In genomic region chr10:82795071-82795731, GRCm38 (mm10) we compare ENCODE assay signal across 8 mouse cellular contexts. TPM values are rescaled to one million over a fixed set of nuclear protein-coding genes. Genes with fewer than 3 reads are reported as not detected.
DNase-seq lines count a peak whose midpoint lies in the region; ATAC-seq and TF ChIP-seq lines count a peak whose summit lies in the region.

No protein-coding gene starts in this region.

- no peak overlapping the region for H3K4me3 ChIP-seq in embryonic fibroblast, embryonic 13.5 days (ENCODE audit: insufficient read depth, low read length)
- peak overlapping the region; percentile 33 for H3K4me3 ChIP-seq in heart, embryonic 10.5 days
- 0 out of 2 replicates have a peak overlapping the region, but pooled peaks have one; percentile 1 for H3K4me3 ChIP-seq in kidney, embryonic 16.5 days (ENCODE audit: low read length)
- H3K4me3 ChIP-seq in limb, embryonic 14.5 days (replicated peaks; ENCODE audit: low read length), result no peak overlapping the region
- no peak overlapping the region for H3K4me3 ChIP-seq in midbrain, postnatal 0 days (ENCODE audit: low read depth, low read length)

- no peaks in the 10 kb centered on the region for H3K27me3 ChIP-seq in heart, embryonic 10.5 days (ENCODE audit: insufficient read depth, poor library complexity, severe bottlenecking)
- H3K27me3 ChIP-seq in kidney, embryonic 16.5 days (ENCODE audit: insufficient read depth, low read length), result no peaks in the 10 kb centered on the region
- no peaks in the 10 kb centered on the region for H3K27me3 ChIP-seq in limb, embryonic 14.5 days (ENCODE audit: control insufficient read depth, insufficient read depth, low read length)
- H3K27me3 ChIP-seq in midbrain, postnatal 0 days (ENCODE audit: insufficient read depth, low read length), result no peaks in the 10 kb centered on the region

- no peaks in the 10 kb centered on the region for H3K36me3 ChIP-seq in heart, embryonic 10.5 days
- no peaks in the 10 kb centered on the region for H3K36me3 ChIP-seq in kidney, embryonic 16.5 days (ENCODE audit: insufficient read depth, low read length)
- no peaks in the 10 kb centered on the region for H3K36me3 ChIP-seq in limb, embryonic 14.5 days (ENCODE audit: control insufficient read depth, insufficient read depth, low read length)
- H3K36me3 ChIP-seq in midbrain, postnatal 0 days (ENCODE audit: insufficient read depth, low read length), result no peaks in the 10 kb centered on the region

- TF ChIP-seq CTCF in embryonic fibroblast, embryonic 13.5 days (IDR thresholded peaks at IDR 0.05; ENCODE audit: borderline replicate concordance, insufficient read depth, low read length), result peak; percentile 72; the same call in 1 of the 2 replicates
- TF ChIP-seq CTCF in midbrain, postnatal 0 days (IDR thresholded peaks at IDR 0.05), result peak; percentile 59

- no peaks in the 10 kb centered on the region for H3K9me3 ChIP-seq in heart, embryonic 10.5 days
- no peaks in the 10 kb centered on the region for H3K9me3 ChIP-seq in kidney, embryonic 16.5 days (ENCODE audit: low read length)
- H3K9me3 ChIP-seq in limb, embryonic 14.5 days (ENCODE audit: control insufficient read depth, low read length), result no peaks in the 10 kb centered on the region; the same call in 1 of the 2 replicates
- no peaks in the 10 kb centered on the region for H3K9me3 ChIP-seq in midbrain, postnatal 0 days (ENCODE audit: low read length)

- WGBS in heart, embryonic 10.5 days, result 27% methylated on average over 15 of the region's 15 CpGs
- 28% methylated on average over 15 of the region's 15 CpGs for WGBS in kidney, embryonic 16.5 days
- WGBS in limb, embryonic 14.5 days, result 39% methylated on average over 15 of the region's 15 CpGs
- WGBS in midbrain, postnatal 0 days, result 44% methylated on average over 15 of the region's 15 CpGs

- peaks cover 14% of the 10 kb centered on the region for H3K4me1 ChIP-seq in embryonic fibroblast, embryonic 13.5 days (ENCODE audit: control insufficient read depth, insufficient read depth, low read length)
- H3K4me1 ChIP-seq in heart, embryonic 10.5 days, result peaks cover 24% of the 10 kb centered on the region
- peaks cover 19% of the 10 kb centered on the region for H3K4me1 ChIP-seq in kidney, embryonic 16.5 days (ENCODE audit: insufficient read depth, low read length)
- H3K4me1 ChIP-seq in limb, embryonic 14.5 days (ENCODE audit: control insufficient read depth, insufficient read depth, low read length), result peaks cover 13% of the 10 kb centered on the region
- H3K4me1 ChIP-seq in midbrain, postnatal 0 days (ENCODE audit: insufficient read depth, low read length), result no peaks in the 10 kb centered on the region

- DNase-seq in A20 (ENCODE audit: low read depth, low spot score), result peak; percentile 37
- peak; percentile 65 for DNase-seq in adrenal gland, postnatal 10 days
- DNase-seq in heart, embryonic 10.5 days (ENCODE audit: low spot score), result no peak
- DNase-seq in limb, embryonic 14.5 days (ENCODE audit: low spot score), result peak; percentile 71
- DNase-seq in midbrain, postnatal 0 days (ENCODE audit: low spot score), result peak; percentile 66
- peak; percentile 59 for DNase-seq in thymus, postnatal 14 days

- ATAC-seq in kidney, embryonic 16.5 days (ENCODE audit: low FRiP score, low TSS enrichment), result peak; percentile 79
- ATAC-seq in limb, embryonic 14.5 days (ENCODE audit: low FRiP score, low read depth), result peak; percentile 55; the same call in 1 of the 2 replicates
- peak; percentile 52 for ATAC-seq in midbrain, postnatal 0 days (ENCODE audit: low FRiP score)

- no peak; the same call in 1 of the 2 replicates for TF ChIP-seq POLR2A in embryonic fibroblast, embryonic 13.5 days (IDR thresholded peaks at IDR 0.05; ENCODE audit: low read depth, low read length)
- TF ChIP-seq POLR2A in limb, embryonic 14.5 days (IDR thresholded peaks at IDR 0.05; ENCODE audit: borderline replicate concordance, extremely low read depth, insufficient read depth, insufficient read length), result no peak

- peak overlapping the region; percentile 47 for H3K4me2 ChIP-seq in kidney, embryonic 16.5 days (replicated peaks; ENCODE audit: low read depth, low read length)
- peak overlapping the region; percentile 4; the same call in 1 of the 2 replicates for H3K4me2 ChIP-seq in limb, embryonic 14.5 days (replicated peaks; ENCODE audit: low read depth, low read length, severe bottlenecking)
- peak overlapping the region; percentile 15; the same call in 1 of the 2 replicates for H3K4me2 ChIP-seq in midbrain, postnatal 0 days (ENCODE audit: low read depth, low read length, poor library complexity, severe bottlenecking)

- peak overlapping the region; percentile 28 for H3K9ac ChIP-seq in kidney, embryonic 16.5 days (replicated peaks; ENCODE audit: low read length)
- H3K9ac ChIP-seq in limb, embryonic 14.5 days (ENCODE audit: low read depth, low read length, severe bottlenecking), result no peak overlapping the region
- no peak overlapping the region for H3K9ac ChIP-seq in midbrain, postnatal 0 days (replicated peaks; ENCODE audit: low read length, poor library complexity, severe bottlenecking)

- peak overlapping the region; percentile 83 for H3K27ac ChIP-seq in embryonic fibroblast, embryonic 13.5 days (ENCODE audit: insufficient read depth, low read length)
- peak overlapping the region; percentile 65; the same call in 1 of the 2 replicates for H3K27ac ChIP-seq in heart, embryonic 10.5 days
- H3K27ac ChIP-seq in kidney, embryonic 16.5 days (ENCODE audit: low read length), result 0 out of 2 replicates have a peak overlapping the region, but pooled peaks have one; percentile 32
- H3K27ac ChIP-seq in limb, embryonic 14.5 days (replicated peaks; ENCODE audit: low read depth, low read length), result peak overlapping the region; percentile 61
- no peak overlapping the region for H3K27ac ChIP-seq in midbrain, postnatal 0 days (ENCODE audit: low read depth, low read length)

RNA-seq across cellular contexts. Expression of gene Nfyb, which starts 31.3 kb away (rescaled TPM):
- total RNA-seq in adrenal gland, postnatal 10 days (2021), result 10 to 100 TPM; 26.4 to 28.8 TPM
- polyA plus RNA-seq in embryonic fibroblast, embryonic 13.5 days (2011; ENCODE audit: insufficient read length, low read depth, missing spikeins), result 37.7 and 56.4 TPM in 2 replicates
- polyA plus RNA-seq in heart, embryonic 10.5 days (2016; fragmentation: Nextera tagmentation; extraction: Ambion mirVana), result 26.8 and 37.2 TPM in 2 replicates
- 47.1 and 48.3 TPM in 2 replicates for polyA plus RNA-seq in kidney, embryonic 16.5 days (2015; fragmentation: Nextera tagmentation; extraction: Ambion mirVana)
- 41.3 and 41.5 TPM in 2 replicates for polyA plus RNA-seq in limb, embryonic 14.5 days (2012; rRNA removed)
- polyA plus RNA-seq in limb, embryonic 14.5 days (2014; fragmentation: Nextera tagmentation; extraction: Ambion mirVana), result 41.0 and 54.2 TPM in 2 replicates
- 40.8 and 44.0 TPM in 2 replicates for total RNA-seq in midbrain, postnatal 0 days (2014; rRNA removed)
- polyA plus RNA-seq in midbrain, postnatal 0 days (2015; fragmentation: Nextera tagmentation; extraction: Ambion mirVana), result 24.1 and 26.5 TPM in 2 replicates

RNA-seq across cellular contexts. Expression of gene Txnrd1, which starts 38.5 kb away (rescaled TPM):
- total RNA-seq in adrenal gland, postnatal 10 days (2021), result 10 to 100 TPM; 88.4 to 96.8 TPM
- 151 and 179 TPM in 2 replicates for polyA plus RNA-seq in embryonic fibroblast, embryonic 13.5 days (2011; ENCODE audit: insufficient read length, low read depth, missing spikeins)
- 102 and 120 TPM in 2 replicates for polyA plus RNA-seq in heart, embryonic 10.5 days (2016; fragmentation: Nextera tagmentation; extraction: Ambion mirVana)
- polyA plus RNA-seq in kidney, embryonic 16.5 days (2015; fragmentation: Nextera tagmentation; extraction: Ambion mirVana), result 112 and 113 TPM in 2 replicates
- 67.7 and 71.4 TPM in 2 replicates for polyA plus RNA-seq in limb, embryonic 14.5 days (2012; rRNA removed)
- polyA plus RNA-seq in limb, embryonic 14.5 days (2014; fragmentation: Nextera tagmentation; extraction: Ambion mirVana), result 87.9 and 97.7 TPM in 2 replicates
- 83.2 and 86.4 TPM in 2 replicates for total RNA-seq in midbrain, postnatal 0 days (2014; rRNA removed)
- polyA plus RNA-seq in midbrain, postnatal 0 days (2015; fragmentation: Nextera tagmentation; extraction: Ambion mirVana), result 56.7 and 61.7 TPM in 2 replicates

Comparison
In these comparisons a context has a peak if more than half of its experiments do, and no peak if none do; other contexts are left out.
1. H3K4me3 ChIP-seq: peak in heart, embryonic 10.5 days (single experiment) and kidney, embryonic 16.5 days (single experiment); none in embryonic fibroblast, embryonic 13.5 days (single experiment), limb, embryonic 14.5 days (single experiment) and midbrain, postnatal 0 days (single experiment).
2. Peak in every context shown above with its lines, with median percentiles within 50 percentile points of each other: ATAC-seq and H3K4me2 ChIP-seq.